In genomic region chrX:60891329-60892095, GRCm38 (mm10) we compare ENCODE assay signal across 9 mouse cellular contexts. TPM values are rescaled to one million over a fixed set of nuclear protein-coding genes. Genes with fewer than 3 reads are reported as not detected.
DNase-seq lines count a peak whose midpoint lies in the region; ATAC-seq and TF ChIP-seq lines count a peak whose summit lies in the region.
"Had no signal": no experiment of that assay in that cellular context is flagged by ENCODE, and none has a peak within 500 bp of the region (broad histone marks: within the 10 kb centered on the region; RNA-seq: fewer than 3 reads in every experiment).

No protein-coding gene starts in this region.

- 15% methylated on average over 35 of the region's 43 CpGs for WGBS in liver, embryonic 11.5 days
- 20% methylated on average over 43 of the region's 43 CpGs for WGBS in stomach, postnatal 0 days

- peak overlapping the region; percentile 89 for H3K4me3 ChIP-seq in megakaryocyte, embryonic 14.5 days (replicated peaks)
- peak overlapping the region; percentile 43 for H3K4me3 ChIP-seq in liver, embryonic 11.5 days (ENCODE audit: low read depth, low read length)
- H3K4me3 ChIP-seq in stomach, postnatal 0 days (ENCODE audit: low read depth, low read length): peak overlapping the region; percentile 43

- H3K4me1 ChIP-seq in megakaryocyte, embryonic 14.5 days: peaks cover 18% of the 10 kb centered on the region
- no peaks in the 10 kb centered on the region for H3K4me1 ChIP-seq in liver, embryonic 11.5 days (replicated peaks; ENCODE audit: control insufficient read depth, insufficient read depth, low read length)
- H3K4me1 ChIP-seq in stomach, postnatal 0 days (replicated peaks; ENCODE audit: control insufficient read depth, insufficient read depth): no peaks in the 10 kb centered on the region

- peaks cover 88% of the 10 kb centered on the region for H3K27me3 ChIP-seq in megakaryocyte, embryonic 14.5 days (replicated peaks)
- H3K27me3 ChIP-seq in liver, embryonic 11.5 days (replicated peaks; ENCODE audit: control insufficient read depth, insufficient read depth, low read length): peaks cover 85% of the 10 kb centered on the region
- no peaks in the 10 kb centered on the region for H3K27me3 ChIP-seq in stomach, postnatal 0 days (ENCODE audit: control insufficient read depth, insufficient read depth, low read length)

- no peak for ATAC-seq in megakaryocyte, adult 5-6 weeks (ENCODE audit: poor library complexity, severe bottlenecking)
- no peak for ATAC-seq in liver, embryonic 11.5 days (replicated peaks; ENCODE audit: low FRiP score)
- no peak for ATAC-seq in stomach, postnatal 0 days (ENCODE audit: low FRiP score, low TSS enrichment)

- TF ChIP-seq EP300 in stomach, postnatal 0 days (optimal IDR thresholded peaks at IDR 0.05): no peak

- peaks cover 37% of the 10 kb centered on the region for H3K9me3 ChIP-seq in megakaryocyte, embryonic 14.5 days
- no peaks in the 10 kb centered on the region for H3K9me3 ChIP-seq in liver, embryonic 11.5 days (ENCODE audit: control insufficient read depth, low read length)
- H3K9me3 ChIP-seq in stomach, postnatal 0 days (ENCODE audit: control insufficient read depth, low read length): no peaks in the 10 kb centered on the region

- intact Hi-C loops in left cerebral cortex, postnatal 36 days (cut with DNase I): loop anchor here (10.0 kb wide), 1 partner anchor 387 kb away; no protein-coding TSS in a partner anchor

- TF ChIP-seq CTCF in stomach, postnatal 0 days (IDR thresholded peaks at IDR 0.05; ENCODE audit: low read depth): no peak

- no peak overlapping the region for H3K27ac ChIP-seq in liver, embryonic 11.5 days (ENCODE audit: low read depth, low read length)
- H3K27ac ChIP-seq in stomach, postnatal 0 days (replicated peaks): no peak overlapping the region

- DNase-seq in adrenal gland, adult 2 months: peak; percentile 3
- DNase-seq in adrenal gland, postnatal 14 days: no peak
- DNase-seq in liver, embryonic 11.5 days (ENCODE audit: low spot score): peak; percentile 47
- no peak for DNase-seq in stomach, postnatal 0 days (ENCODE audit: low spot score)
- DNase-seq in ovary, postnatal 14 days (ENCODE audit: low spot score): no peak
- DNase-seq in left cerebral cortex, postnatal 36 days (ENCODE audit: low spot score in 2 of 2): no peak
- DNase-seq: thymus, adult 2 months had no signal

- H3K9ac ChIP-seq in liver, embryonic 11.5 days (ENCODE audit: low read depth, low read length): no peak overlapping the region
- no peak overlapping the region for H3K9ac ChIP-seq in stomach, postnatal 0 days (ENCODE audit: low read length)

- no peaks in the 10 kb centered on the region for H3K36me3 ChIP-seq in megakaryocyte, embryonic 14.5 days (replicated peaks; ENCODE audit: low read length)
- no peaks in the 10 kb centered on the region for H3K36me3 ChIP-seq in liver, embryonic 11.5 days (ENCODE audit: control insufficient read depth, insufficient read depth, low read length)
- no peaks in the 10 kb centered on the region for H3K36me3 ChIP-seq in stomach, postnatal 0 days (ENCODE audit: control insufficient read depth, insufficient read depth, low read length)

- peak overlapping the region; percentile 60 for H3K4me2 ChIP-seq in liver, embryonic 11.5 days
- peak overlapping the region; percentile 57 for H3K4me2 ChIP-seq in stomach, postnatal 0 days (replicated peaks; ENCODE audit: low read depth)

RNA-seq across cellular contexts. Expression of gene Sox3, which starts 1.7 kb away (rescaled TPM):
- not detected for total RNA-seq in adrenal gland, adult 2 months (2021)
- 0.09 and 0.15 TPM in 2 replicates for polyA plus RNA-seq in adrenal gland, adult 2 months (2012; rRNA removed)
- total RNA-seq in adrenal gland, postnatal 14 days (2021): not detected in 2 replicates
- polyA plus RNA-seq in megakaryocyte, embryonic 14.5 days (2012; ENCODE audit: insufficient read depth, low replicate concordance): not detected in 2 replicates
- not detected in 2 replicates for total RNA-seq in megakaryocyte, adult 5-6 weeks (2015)
- not detected in 2 replicates for total RNA-seq in megakaryocyte, adult 5-6 weeks (2017)
- polyA plus RNA-seq in liver, embryonic 11.5 days (2014; fragmentation: Nextera tagmentation; extraction: Ambion mirVana): not detected in 2 replicates
- polyA plus RNA-seq in stomach, postnatal 0 days (2015; fragmentation: Nextera tagmentation; extraction: Ambion mirVana): 0.08 and 0.17 TPM in 2 replicates
- 1 to 10 TPM; 1.3 to 1.6 TPM for total RNA-seq in left cerebral cortex, postnatal 36 days (2021)

Comparison
In these comparisons a context has a peak if more than half of its experiments do, and no peak if none do; other contexts are left out.
1. DNase-seq: peak in adrenal gland, adult 2 months (single experiment) and liver, embryonic 11.5 days (single experiment); none in adrenal gland, postnatal 14 days (single experiment), stomach, postnatal 0 days (single experiment), ovary, postnatal 14 days (single experiment) and left cerebral cortex, postnatal 36 days (0 of 2).
2. Peak in every context shown above with its lines, with median percentiles within 50 percentile points of each other: H3K4me3 ChIP-seq.